Mouse (Mus musculus): ENCODE results near the gene Fam187b. TPM values are rescaled to one million over a fixed set of nuclear protein-coding genes. Genes with fewer than 3 reads are reported as not detected.

The Fam187b gene
- total RNA-seq, 2 experiments from 2014 or later = 0.18 TPM; not detected in 1

DNA sequence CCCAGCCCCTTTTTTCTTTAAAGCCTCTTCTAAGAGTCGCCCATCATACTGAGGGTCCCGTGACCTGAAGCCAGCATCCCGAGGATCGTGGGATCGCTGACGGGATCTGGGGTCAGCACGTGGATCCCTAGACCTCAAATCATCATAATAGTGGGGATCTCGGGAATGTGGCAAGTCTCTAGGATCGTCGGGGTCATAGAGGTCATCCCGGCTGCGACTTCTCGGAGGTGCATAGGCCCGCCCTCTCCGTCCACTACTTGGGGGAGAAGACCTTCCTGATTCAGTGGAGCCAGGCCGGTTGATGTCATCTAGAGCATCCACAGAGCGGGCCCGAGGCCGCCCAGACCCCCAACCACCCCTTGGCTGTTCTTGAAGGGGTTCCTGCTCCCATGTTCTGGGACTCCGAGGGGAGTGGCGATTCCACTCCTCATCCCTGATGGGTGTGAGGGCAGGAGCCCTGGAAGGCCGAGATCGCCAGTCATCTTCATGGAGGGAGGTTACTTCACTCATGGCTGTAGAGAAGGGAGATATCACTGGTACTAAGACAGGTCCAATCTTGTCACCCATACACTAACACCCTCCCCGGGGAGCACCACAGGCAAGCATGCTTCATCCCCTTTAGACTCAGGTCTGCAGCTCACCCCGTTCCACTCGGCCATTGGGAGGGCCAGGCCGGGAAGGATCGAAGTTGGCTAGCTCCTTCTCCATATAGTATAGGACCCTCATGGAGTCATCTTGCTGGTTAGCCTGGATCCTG, 15.3 kb upstream of the Fam187b start:
- no peak for DNase-seq

DNA sequence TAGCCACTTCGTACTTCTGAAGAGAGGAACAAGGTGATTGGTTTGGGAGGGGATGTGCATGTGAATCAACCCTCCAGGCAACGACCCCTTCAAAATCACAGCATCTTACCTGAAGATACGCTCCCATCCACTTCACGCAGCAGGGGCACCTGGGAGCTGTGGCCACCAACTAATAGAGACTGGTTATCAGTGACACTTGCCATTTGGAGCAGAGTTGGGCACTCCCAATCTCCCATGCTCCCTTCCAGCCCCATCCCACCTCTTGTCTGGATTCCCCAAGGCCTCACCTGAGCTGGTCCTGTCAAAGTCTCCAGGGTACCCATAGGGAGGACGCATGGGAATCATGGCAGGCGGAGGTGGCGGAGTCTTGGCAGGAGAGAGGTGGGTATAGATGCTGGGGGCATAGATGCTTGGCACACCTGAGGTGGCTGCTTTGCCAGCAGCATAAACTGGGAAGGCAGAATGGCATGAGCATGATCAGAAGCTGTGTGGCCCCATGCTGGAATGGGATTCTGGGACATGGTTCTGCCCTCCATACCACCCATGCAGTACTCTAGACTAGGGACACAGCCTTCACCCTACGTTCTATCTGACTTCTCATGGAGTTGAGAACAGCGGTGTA, 14.6 kb upstream of the Fam187b start:
- no peak for DNase-seq

DNA sequence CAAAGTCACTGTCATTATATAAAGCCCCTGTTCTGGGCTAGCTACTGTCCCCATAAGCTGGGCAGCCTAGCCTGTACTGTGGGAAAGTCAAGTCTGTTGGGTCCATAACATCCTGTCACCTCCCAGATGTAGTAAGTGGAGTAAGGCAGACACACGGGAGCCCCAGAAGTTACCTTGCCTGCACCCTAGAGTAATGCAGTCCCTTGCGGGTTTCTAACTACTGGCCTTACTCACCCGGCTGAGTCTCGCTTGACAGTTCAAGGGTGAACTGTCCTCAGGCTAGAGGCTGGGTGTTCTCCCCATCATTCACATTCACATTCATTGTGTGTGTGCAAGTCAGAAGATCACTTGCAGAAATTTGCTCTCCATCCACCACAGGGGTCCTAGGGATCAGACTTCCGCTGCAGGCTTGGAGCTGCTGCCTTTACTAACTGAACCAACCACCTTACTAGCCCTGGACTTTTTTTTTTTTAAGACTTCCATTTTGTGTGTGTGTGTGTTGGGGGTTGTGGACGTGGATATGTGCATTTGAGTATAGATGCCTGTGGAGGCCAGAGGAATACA, 13.7 kb upstream of the Fam187b start:
- DNase-seq = no peak

DNA sequence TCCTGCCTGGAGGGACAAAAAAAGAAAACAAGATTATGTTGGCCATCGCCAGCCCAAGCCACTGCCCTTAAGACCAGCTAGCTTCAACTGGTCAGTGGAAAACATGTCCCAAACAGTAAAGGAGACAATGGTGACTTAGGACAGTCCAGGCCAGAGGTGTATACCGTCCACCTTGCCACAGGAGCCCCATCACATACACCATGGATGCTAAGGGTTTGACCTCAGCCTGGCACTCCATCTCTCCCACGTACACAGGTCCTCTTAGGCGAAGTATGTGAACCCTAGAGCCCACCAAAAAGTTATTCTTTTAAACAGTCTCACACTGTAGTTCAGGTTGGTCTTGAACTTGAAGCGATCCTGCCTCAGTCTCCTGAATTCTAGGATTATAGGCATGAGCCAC, 10.7 kb upstream of the Fam187b start:
- no peak for DNase-seq

DNA sequence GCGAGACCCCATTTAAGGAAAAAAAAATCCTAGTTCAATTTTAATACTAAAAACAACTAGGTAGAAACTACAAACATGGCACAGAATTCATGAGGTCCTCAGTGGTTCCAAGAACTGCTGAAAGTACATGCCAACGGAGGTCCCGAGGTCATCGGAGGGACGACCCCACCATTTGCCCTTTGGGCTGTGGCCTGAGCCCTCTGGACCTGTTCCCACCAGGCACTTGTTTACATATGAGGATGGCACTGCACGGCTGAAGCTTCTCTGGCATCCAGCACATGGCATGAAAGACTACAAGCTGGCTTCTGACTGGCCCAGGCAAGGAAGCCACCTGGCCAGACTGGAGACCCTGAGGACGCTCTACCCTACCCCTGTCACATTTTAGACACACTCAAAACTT, 9.2 kb upstream of the Fam187b start:
- no peak for DNase-seq

DNA sequence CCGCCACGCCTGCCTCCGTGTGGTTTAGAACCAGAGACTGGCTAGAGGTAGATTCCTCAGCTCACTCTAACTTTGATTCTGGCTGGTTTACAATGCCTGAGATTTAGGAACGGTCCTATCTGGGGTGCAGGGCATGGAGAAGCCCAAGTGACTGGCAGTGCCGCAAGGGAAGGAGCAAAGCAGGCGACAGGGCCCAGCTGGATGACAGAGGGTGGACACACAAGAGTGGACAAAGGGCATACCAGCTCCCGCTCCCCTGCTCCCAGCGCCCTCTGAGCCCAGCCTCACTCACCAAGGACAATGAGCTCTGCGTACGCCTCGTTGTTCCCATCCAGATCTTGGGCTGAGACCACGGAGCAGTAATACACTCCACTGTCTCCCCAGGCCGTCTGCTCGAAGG, 7.9 kb upstream of the Fam187b start:
- no peak for DNase-seq

DNA sequence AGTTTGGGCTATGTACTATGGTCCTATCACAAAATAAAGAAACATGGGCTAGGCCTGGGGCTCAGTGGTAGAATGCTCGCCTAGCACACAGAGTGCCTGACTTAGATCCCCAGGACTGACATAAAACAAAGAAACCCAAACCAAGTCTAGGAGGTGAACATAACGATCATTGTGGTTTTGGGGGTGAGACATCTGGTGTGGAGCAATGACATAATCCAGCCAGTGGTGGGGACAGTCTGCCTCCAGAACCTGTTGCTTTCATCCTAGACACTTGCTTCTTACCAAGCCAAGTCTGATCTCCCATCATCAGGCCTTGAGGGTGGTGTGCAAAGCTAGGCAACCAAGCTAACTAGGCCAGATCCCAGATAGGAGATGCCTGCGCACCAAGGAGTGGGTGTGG, 6.9 kb upstream of the Fam187b start:
- DNase-seq = no peak

DNA sequence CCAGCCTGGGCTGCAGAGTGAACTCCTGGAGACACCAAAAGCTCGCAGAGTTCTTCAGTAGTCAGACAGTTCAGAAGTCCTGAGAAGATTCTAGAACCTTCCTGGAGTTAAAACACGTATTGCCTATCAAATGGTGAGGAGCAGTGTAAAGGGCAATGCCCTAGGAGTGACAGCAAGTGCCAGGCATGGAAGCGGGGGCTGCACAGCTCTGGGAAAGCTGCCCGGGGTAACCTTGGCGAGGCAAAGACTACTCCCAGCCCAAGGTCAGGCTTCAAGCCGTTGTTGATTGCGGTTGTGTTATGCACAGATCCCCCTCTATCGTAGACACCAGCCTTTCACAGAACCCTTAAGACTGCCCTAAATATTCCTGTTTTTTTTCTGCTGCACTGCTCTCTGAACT, 5.0 kb upstream of the Fam187b start:
- DNase-seq = no peak

DNA sequence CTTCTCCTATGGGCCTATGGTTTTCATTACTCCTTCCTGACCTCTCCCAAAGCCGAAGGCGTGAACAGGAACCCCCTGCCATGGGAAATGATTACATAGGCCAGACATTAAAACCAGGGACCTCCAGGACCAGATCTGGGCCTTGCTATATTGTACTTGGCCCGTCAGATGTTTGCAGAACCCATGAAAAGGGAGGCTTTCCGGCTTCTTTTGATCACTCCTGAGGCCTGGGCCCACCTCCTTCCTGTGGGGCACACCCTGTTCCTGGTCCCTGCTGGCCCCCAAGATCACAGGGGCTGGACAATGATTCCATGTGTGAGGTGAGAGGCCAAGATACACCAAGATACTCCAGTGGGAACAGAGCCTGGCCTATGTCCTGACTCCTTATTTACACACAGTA, 4.4 kb upstream of the Fam187b start:
- DNase-seq = no peak

DNA sequence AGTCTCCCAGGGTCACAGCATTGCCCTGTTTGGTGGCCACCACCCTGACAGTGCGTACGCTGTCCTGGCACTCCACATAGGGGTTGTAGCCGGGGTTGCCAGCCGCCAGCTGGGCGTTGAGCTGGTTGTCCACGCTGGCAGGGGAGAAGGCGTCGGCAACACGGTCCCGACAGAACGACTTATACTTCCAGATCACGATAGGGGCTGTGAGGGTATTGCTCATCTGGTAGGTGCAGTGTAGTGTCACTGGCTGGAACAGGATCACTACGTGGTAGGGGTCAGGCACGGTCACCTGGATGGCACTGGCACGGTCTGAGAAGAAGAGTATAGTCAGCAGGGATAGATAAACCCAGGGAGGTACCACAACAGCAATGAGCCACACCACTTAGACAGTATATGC, 1.7 kb upstream of the Fam187b start:
- no peak for DNase-seq

DNA sequence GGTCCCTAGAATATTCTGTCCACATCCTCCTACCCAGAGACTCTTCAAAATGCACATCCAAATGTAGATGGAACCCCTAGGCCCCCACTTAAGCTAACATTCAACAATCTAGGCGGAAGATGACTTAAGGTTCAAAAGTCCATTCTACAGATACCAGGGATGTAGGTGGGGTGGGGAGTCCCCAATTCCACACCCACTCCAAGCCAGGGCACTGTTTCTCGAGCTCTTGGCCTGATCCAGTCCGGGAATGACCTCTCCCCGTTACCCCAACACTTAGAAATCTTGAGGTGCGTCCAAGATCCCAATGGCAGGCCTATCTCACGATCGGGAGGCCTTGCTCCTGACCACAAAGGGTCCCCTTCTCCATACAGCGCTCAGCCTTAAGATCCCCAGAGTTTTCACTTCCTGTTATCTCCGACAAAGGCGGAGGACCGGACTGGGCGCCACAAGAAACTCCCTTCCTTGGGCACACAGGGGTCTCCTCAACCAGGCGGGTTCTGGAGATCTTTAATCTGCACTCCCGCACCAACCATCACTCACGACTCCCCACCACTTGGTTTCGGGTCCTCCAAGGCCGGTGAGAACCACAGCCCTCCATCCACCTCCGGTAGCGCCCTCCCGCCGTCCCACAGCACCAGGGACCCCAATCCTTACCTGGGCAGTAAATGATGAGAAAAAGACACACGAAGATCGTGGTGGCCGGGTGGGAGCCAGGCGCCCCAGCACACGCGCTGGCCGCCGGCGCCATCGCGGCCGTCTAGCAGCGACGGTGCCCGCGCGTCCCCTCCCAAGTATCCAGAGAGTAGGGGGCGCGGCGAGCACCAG, 952 bp upstream of the Fam187b start:
- no peak for DNase-seq

DNA sequence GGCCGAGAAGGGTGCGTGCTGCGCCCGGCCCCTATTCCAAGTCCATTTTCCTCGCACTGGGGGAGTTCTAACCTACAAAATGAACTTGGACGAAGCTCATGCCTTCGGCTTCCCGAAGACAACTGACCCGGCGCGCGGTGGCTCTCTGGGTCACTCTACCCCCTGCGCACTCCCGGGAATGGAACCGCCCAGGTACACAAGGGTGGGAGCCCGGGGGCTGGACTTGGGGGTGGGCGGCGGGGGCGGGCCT, 414 bp upstream of the Fam187b start, which contains the start of gene Lsr:
TSS of gene Lsr (minus strand) at position 214 of the 250 bp plus-strand sequence.
- DNase-seq = no peak

DNA sequence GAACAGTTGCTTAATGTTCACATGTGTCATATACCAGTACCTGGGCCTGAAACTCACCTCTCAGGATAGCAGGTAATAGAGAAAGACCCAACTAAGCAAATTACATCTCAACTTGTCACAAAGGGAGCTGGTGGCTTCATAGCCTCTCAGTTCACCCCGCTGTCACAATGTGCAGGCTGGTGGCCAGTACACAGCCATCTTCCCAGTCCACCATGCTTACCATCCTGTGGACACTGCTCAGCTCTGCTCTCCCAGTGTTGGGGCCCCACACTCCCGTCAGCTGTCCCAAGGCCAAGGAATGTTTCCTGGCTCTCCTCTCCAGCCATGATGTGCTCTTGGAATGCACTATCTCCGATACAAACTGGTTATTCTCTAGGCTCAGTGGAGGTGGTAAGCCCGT, 8.1 kb downstream of the Fam187b start:
- DNase-seq = no peak

DNA sequence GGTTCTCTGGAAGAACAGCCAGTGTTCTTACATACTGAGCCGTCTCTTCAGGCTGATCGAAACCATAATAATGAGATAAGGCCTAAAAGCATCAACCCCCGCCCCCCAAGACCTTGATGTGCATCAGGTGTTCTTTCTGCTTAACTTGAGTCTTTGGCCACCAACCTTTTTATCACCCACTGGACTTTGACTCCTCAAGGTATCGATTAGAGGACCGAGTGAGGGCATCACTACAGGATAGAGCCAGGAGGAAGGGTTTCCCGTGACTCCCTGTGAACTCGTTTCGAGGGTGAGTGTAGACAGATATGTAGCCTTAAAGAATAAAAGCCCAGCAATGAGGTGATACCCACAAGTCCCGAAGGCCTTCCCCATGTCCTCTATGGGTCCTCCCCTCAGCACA, 11.8 kb downstream of the Fam187b start:
- no peak for DNase-seq

DNA sequence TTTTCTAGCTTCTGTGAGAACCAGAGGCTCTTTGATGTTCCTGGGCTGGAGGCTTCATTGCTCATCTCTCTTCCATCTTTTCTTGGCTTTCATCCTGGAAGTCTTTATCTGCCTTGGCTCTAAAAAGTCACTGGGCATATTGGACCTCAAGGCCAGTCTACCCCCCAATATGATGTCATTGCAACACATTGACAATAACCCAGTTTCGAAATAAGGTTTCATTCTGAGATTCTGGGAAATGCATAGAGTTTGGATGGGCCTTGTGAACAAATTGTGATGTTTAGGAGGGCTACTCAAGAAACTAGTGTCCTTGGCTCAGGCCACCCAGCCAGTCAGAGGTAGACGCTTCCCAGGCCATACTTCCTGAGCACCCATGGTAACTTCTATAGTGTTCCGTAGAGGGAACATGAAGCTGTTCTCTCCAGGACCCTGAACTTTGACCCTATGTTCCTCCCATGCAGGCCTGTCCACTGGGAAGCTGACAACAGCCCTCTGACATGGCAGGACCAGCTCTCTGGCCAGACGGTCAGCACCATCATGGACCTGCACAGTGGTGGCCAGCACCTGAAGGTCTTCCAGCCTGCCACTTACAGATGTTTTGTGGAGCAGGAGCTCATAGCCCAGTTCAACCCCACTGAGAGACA, 15.1 kb downstream of the Fam187b start:
- no peak for DNase-seq

DNA sequence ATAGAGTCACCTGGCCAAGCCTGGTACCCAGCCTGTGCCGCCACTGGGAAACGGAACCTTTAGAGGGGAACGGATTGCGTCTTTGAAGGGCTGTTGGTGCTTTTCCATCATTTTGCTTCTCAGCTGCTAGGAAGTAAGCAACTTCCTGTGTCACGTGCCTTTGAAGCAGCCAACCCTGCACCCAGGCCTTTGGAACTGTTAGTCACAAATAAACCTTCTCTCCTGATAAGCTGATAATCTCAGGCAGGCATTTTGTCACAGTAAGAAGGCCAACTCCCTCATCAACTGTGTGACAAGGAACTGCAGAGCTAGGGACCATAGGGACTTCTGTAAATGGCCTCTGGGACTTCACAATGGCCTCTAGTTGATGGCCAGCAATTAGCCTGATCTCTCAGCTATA, 18.6 kb downstream of the Fam187b start:
- no peak for DNase-seq

DNA sequence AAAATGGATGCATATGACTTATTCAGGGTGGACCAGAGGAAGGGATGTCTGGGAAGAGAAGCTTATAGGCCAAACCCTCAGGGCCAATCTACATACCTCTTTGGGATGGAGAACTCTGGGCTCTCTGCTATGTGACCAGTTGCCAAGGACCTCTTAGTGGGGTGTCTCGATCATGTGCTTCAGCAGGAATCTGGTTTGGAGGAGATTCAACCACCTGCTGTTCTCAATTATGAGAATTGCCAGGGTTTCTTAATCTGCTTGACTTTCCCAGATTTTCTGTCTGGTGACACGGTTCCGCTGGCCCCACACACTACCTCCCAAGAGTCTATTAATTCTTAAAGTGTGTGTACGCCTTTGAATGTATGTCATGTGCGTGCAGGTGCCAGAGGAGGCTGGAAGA, 20.4 kb downstream of the Fam187b start:
- DNase-seq = no peak

DNA sequence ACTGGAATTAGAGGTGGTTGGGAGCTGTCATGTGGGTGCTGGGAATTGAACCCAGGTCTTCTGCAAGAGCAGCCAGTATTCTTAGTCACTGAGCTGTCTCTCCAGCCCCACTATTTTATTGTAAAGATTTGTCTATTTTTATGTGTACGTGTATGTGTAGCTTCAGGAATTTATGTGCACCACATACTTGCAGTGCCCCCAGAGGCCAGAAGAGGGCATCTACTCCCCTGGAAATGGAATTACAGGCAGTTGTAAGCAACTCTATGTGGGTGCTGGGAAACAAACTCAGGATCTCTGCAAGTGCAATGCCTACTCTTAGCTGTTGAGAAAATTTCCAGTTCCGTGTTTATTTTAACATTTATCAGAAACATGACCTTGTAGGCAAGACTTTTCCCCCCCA, 22.9 kb downstream of the Fam187b start:
- DNase-seq = no peak

DNA sequence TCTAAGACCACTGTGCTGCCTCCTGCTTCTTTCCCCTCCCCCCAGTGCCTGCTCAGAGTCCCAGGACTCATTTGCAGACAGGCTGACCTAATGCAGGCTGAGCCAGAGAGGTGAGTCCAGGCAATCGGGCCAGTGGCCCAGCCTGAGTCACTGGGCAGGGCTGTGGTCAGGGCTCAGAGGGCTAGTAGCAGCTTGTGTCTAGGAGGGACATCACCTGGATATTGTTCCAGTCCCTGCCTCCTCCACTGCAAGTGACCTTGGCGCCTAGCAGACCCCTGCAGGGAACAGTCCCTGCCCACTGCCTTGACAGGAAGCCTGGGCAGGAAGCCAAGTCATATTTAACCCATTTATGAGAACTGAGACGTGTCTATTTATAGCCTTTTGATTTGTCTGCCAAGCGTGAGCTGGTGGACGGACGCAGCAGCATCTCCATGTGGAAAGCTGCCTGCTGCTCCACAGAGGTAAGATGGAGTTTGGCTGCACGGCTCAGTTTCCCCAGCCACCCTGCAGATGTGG, 27.0 kb downstream of the Fam187b start:
- DNase-seq = peak; percentile 51

DNA sequence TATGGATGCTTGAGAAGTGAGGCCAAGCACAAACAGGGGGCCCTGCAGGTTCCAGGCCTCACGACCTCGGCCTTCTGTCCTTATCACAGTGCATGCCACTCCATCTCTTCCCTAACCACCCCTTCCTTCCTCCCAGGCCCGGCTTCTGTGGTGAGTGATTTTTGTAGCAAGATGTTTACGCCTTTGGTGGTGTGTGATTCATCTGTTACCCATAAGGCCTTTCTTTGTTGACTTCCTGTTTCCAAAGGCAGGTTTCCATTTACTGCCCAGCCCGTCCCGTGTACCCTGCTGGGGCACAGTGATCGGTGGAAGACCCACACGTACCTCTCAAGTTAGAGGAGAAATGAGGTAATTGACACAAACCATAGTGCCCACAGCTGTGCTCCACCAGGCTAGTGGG, 29.1 kb downstream of the Fam187b start:
- no peak for DNase-seq

DNA sequence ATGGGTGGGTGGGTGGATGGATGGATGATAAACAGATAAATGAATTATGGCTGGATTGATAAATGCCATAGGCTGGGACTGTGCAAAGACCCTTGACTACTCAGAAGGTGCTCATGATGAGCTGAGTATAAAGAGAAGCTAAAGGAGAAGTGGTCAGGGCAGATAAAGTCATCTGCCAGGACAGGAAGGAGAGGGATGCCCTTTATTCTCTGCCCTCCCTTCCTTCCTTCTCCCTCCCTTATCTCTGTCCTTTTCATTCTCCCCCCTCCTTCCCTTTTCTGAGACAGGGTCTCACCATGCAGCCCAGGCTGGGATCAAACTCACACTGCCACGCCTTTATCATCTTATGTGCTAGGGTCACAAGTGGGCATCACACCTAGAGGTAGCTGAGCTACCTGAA, 34.2 kb downstream of the Fam187b start:
- DNase-seq = no peak

DNA sequence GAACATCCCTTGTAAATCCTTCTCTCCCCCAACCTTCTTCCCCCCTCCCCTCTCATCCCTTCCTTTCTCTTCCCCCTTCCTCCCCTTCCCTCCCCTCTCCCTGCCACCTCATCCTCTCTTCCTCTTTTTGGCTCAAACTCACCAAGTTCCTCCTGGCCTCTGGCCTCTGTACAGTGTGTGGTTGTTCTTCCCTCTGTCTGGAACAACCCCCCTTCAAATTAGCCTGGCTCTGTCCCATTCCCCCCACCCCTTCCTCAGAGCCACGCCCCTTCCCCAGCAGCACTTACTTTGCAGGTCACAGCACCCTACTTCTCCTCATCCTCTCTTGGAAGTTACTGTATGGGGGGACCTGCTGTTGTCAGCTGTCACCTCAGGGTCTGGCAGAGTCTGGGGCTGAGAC, 34.6 kb downstream of the Fam187b start:
- DNase-seq = no peak

DNA sequence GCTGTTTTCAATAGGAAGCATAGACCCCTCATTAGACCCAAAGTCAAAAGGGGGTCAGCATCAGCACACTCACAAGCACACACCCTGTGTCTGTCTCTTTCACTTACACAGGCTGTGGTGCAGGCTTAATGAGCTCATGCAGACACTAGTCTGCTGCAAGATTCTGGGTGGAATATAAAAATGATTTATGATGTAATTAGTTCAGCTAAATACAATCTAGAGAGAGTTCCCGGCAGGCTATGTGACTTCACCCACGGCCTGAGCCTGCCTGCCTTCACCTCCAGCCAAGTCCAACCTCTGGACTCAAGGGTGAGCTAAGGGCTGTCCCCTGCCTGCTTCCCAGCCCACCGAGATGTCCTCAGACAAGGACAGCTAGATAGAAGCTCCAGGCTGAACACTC, 35.3 kb downstream of the Fam187b start:
- DNase-seq = no peak

All from gastrocnemius, postnatal 10 days (tissue).